Mouse (Mus musculus) layer of hippocampus, adult 8-10 months (tissue): ENCODE data around the gene Ndufb10. TPM values are rescaled to one million over a fixed set of nuclear protein-coding genes. Genes with fewer than 3 reads are reported as not detected.

ENCODE experiments used
- total RNA-seq, 4 experiments: library from RNA; stranded (reverse); gene quantifications; 2 replicates each; pipeline ENCODE4 v1.2.4; 2022

Ndufb10 gene
- total RNA-seq, 4 experiments from 2014 or later: 214 to 227 (median 222) TPM

Other genes with a start within 250 kb of the Ndufb10 start
- gene Mlst8, start 245.4 kb downstream of the Ndufb10 start, total RNA-seq: 10 to 100 TPM; 39.7 to 43.9 (median 41.9) TPM
- 100 to 1,000 TPM; 134 to 172 (median 153) TPM for gene Caskin1, start 235.9 kb downstream of the Ndufb10 start, total RNA-seq
- 100 to 1,000 TPM in 2 of 4 experiments, 10 to 100 TPM in 2; 82.9 to 106 (median 97.4) TPM for gene Traf7, start 196.5 kb downstream of the Ndufb10 start, total RNA-seq
- 10 to 100 TPM; 63.4 to 66.7 (median 65.6) TPM for gene Rab26, start 190.3 kb downstream of the Ndufb10 start, total RNA-seq
- 100 to 1,000 TPM in 1 of 4 experiments, 10 to 100 TPM in 3; 72.1 to 120 (median 88.4) TPM for gene Pkd1, start 174.6 kb downstream of the Ndufb10 start, total RNA-seq
- 100 to 1,000 TPM; 149 to 212 (median 191) TPM for gene Tsc2, start 91.8 kb downstream of the Ndufb10 start, total RNA-seq
- gene Nthl1, start 91.8 kb downstream of the Ndufb10 start, total RNA-seq: 1 to 10 TPM; 6.5 to 9.1 (median 7.6) TPM
- 10 to 100 TPM; 41.9 to 48.7 (median 44.1) TPM for gene Slc9a3r2, start 74.2 kb downstream of the Ndufb10 start, total RNA-seq
- gene Npw, start 66.0 kb downstream of the Ndufb10 start, total RNA-seq: 1 to 10 TPM in 3 of 4 experiments, not detected in 1; 1.1 to 2.6 (median 2.5) TPM
- gene Zfp598, start 54.8 kb downstream of the Ndufb10 start, total RNA-seq: 10 to 100 TPM; 36.8 to 41.6 (median 38.2) TPM
- 100 to 1,000 TPM; 137 to 165 (median 150) TPM for gene Syngr3, start 34.5 kb downstream of the Ndufb10 start, total RNA-seq
- 10 to 100 TPM; 17.9 to 23.4 (median 21.1) TPM for gene Gfer, start 28.3 kb downstream of the Ndufb10 start, total RNA-seq
- 1 to 10 TPM; 2.0 to 4.3 (median 3.4) TPM for gene Noxo1, start 28.2 kb downstream of the Ndufb10 start, total RNA-seq
- gene Tbl3, start 16.8 kb downstream of the Ndufb10 start, total RNA-seq: 10 to 100 TPM; 24.2 to 32.3 (median 27.8) TPM
- under 1 TPM in 2 of 4 experiments, not detected in 2; 0.36 to 0.47 TPM for gene Rnf151, start 6.4 kb downstream of the Ndufb10 start, total RNA-seq
- gene Rps2, start 6.4 kb downstream of the Ndufb10 start, total RNA-seq: 100 to 1,000 TPM; 282 to 365 (median 323) TPM
- under 1 TPM; 0.23 to 0.77 (median 0.54) TPM for gene Rpl3l, start 3.3 kb upstream of the Ndufb10 start, total RNA-seq
- 10 to 100 TPM; 41.1 to 50.5 (median 47.2) TPM for gene Msrb1, start 12.2 kb upstream of the Ndufb10 start, total RNA-seq
- under 1 TPM in 1 of 4 experiments, not detected in 3; 0.23 TPM for gene Hs3st6, start 28.5 kb upstream of the Ndufb10 start, total RNA-seq
- gene Meiob, start 79.8 kb upstream of the Ndufb10 start, total RNA-seq: not detected
- gene Hagh, start 115.7 kb upstream of the Ndufb10 start, total RNA-seq: 100 to 1,000 TPM; 121 to 133 (median 126) TPM
- 10 to 100 TPM; 18.5 to 21.1 (median 20.6) TPM for gene Fahd1, start 125.9 kb upstream of the Ndufb10 start, total RNA-seq
- gene Igfals, start 141.5 kb upstream of the Ndufb10 start, total RNA-seq: not detected
- gene Nubp2, start 161.9 kb upstream of the Ndufb10 start, total RNA-seq: 10 to 100 TPM; 32.1 to 36.8 (median 33.3) TPM
- 10 to 100 TPM; 40.6 to 45.3 (median 41.8) TPM for gene Spsb3, start 162.2 kb upstream of the Ndufb10 start, total RNA-seq
- gene Eme2, start 170.6 kb upstream of the Ndufb10 start, total RNA-seq: 10 to 100 TPM; 54.6 to 64.3 (median 62.0) TPM
- gene Mrps34, start 170.6 kb upstream of the Ndufb10 start, total RNA-seq: 10 to 100 TPM; 63.3 to 78.7 (median 73.4) TPM
- gene Nme3, start 172.0 kb upstream of the Ndufb10 start, total RNA-seq: 10 to 100 TPM; 50.9 to 64.2 (median 51.9) TPM
- gene Mapk8ip3, start 212.5 kb upstream of the Ndufb10 start, total RNA-seq: 100 to 1,000 TPM; 384 to 435 (median 406) TPM
- gene Jpt2, start 236.2 kb upstream of the Ndufb10 start, total RNA-seq: 1 to 10 TPM; 5.5 to 8.8 (median 7.9) TPM